Mouse (Mus musculus): ENCODE results near the gene Oas3.

DNA sequence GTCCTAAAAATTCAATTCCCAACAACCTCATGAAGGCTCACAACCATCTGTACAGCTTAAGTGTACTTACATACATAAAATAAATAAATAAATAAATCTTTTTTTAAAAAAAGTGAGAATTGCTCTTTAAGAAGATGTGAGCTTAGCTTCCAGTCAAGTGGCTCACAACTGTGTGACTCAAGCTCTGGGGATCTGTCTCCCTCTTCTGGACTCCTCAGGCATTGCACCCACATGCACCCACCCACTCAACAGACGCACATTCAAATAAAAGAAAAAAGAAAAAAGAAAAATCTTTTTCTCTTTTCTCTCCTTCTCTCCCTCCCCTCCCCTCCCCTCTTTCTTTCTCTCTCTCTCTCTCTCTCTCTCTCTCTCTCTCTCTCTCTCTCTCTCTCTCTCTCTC lies 4.2 kb upstream of the Oas3 start:
- TF ChIP-seq CHD2 (IDR thresholded peaks at IDR 0.05; ENCODE audit: low read depth, low read length), result no peak
- no peak for TF ChIP-seq MAFK (IDR thresholded peaks at IDR 0.05; ENCODE audit: insufficient read depth, low read depth, low read length)
- TF ChIP-seq ZNF384 (IDR thresholded peaks at IDR 0.05; ENCODE audit: low read depth, low read length), result no peak
- no peak for TF ChIP-seq HCFC1 (IDR thresholded peaks at IDR 0.05; ENCODE audit: borderline replicate concordance, insufficient read depth, low read length)

Data from ES-E14 (cell line).